Mouse (Mus musculus): ENCODE data around the gene Ttll12.
A peak's percentile ranks its signal among the peaks of the same experiment; 100 is the strongest.

Gene Ttll12

GRCm38 (mm10) chr15:83593189-83593585, 1.8 kb downstream of the Ttll12 start:
- no peak for DNase-seq

DNA sequence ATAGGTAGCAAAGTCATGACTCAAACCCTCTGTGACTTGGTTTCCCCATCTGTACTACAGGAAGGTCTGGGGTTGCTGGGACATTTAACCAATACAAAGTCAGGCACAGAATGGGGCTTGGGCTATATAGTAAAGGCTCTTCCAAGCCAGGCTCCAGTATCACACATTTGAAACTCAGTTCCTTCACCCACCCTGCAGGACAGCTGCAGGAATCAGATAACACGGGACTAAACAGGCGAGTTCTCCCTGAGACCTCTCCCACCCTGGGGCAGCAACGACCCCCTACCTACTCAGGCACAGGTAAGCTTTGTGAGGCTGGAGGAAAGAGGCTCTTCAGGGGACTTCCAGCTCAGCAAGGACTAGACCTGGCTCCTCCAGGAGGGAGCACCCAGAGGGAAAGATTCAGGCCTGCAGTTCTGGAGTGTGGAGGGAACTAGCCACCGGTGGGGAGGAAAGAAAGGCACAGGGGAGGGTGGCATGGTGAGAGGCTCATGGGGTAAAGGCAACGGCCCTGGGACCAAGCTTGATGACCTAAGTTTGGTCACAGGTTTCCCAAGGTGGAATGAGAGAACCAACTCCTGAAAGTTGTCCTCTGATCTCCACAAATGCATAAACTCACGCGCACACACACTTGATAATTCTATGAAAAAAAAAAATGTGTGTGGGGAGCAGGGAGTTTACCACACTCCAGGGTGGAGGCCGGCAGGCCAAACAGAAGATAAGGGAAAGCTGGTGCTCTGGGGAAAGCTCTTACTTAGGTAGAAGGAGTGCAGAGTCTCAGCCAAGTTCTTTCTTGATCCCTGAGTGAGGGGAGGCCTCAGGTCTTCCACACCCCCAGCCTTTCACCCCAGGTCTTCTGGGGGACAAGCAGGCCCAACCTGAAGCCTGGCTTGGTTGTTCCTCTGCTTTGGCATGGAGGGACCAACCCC, 2.4 kb downstream of the Ttll12 start:
- DNase-seq: no peak

- DNase-seq: no peak
Observed at GRCm38 (mm10) chr15:83591758-83592157, 3.2 kb downstream of the Ttll12 start.

GRCm38 (mm10) chr15:83590841-83591240, 4.1 kb downstream of the Ttll12 start:
- no peak for DNase-seq

- no peak for DNase-seq
Observed at GRCm38 (mm10) chr15:83584741-83585220, 10.2 kb downstream of the Ttll12 start.

DNA sequence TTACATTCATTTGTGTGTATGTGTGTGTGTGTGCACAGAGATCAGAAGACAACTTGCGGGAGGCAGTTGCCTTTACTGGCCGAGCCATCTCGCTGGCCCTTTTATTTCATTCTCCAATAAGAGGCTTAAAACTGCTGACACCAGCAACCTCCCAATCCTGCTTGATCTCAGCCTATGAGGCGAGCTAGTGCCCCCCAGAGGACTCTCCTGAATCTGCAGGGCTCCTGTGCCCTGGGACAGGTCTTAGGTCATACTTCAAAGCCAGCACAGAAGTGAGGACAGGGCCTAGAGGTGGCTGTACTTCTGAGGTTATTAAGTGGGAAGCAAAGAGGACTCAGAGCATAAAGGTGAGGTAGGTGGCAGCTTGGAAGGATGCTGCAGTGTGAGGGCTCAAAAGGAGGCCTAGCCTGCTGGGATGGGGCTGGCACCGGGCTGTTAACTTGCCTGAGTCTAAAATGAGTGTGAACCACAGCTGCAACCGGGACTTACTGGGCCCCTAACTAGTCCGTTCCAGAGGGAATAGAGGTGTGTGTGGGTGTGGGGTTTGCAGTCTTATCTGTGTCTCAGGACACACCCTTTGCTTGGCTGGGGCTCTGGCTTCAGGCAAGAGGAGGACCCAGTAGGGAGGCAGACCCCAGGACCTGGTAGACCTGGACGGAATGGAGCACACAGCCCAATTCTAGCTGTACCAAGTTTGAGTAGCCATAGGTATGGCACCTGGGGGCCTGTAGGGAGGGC, 11.4 kb downstream of the Ttll12 start:
- peak; percentile 48 to 49 for DNase-seq

GRCm38 (mm10) chr15:83582931-83583330, 12.0 kb downstream of the Ttll12 start:
- no peak for DNase-seq

DNA sequence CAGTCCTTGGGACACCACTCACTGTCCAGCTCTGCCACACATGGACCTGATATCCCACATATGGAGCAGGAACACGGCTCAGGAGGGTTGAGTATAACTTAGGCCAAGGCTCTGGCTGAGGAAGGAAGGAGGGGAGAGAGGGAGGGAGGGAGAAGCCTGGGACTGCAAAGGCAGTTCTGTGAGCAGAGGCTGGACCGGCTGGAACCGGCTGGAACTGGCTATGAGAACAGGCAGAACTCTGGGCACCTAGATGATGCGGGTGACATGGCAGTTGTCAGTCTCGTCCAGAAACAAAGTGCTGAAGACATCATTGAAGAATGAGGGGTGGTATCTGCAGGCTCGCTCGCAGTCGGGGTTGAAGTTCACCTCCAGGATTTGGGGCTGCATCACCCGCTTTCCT, 18.3 kb downstream of the Ttll12 start:
- DNase-seq: no peak

GRCm38 (mm10) chr15:83575543-83575942, 19.4 kb downstream of the Ttll12 start:
- no peak for DNase-seq

DNA sequence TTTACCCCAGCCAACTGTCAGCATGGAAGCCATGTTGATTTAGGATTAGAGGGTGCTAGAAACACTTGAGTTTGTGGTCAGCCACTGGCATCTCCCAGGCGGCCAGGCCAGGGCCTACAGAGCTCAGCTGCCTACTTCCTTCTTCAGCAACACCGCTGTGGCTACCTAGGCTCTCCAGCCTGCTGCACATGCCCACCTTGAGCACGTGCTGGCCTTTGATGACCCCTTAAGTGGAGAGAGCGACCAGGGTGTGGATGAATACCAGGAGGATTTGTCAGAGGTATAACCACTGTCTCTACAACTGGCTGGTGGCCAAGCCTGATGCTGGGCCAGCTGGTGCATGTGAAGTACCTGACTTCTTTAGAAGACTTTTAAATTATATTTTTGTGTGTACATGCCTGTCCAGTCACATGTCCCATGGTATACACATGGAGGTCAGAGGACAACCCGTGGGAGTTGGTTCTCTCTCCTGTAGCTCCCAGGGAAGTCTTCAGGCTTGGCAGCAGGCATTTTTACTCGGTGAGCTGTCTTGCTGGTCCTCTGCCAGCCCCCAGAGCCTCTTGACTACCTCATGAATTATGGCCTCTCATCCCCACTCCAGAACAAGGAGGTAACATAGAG, 20.1 kb downstream of the Ttll12 start:
- DNase-seq: peak in 1 of 2 experiments; percentile 25

DNA sequence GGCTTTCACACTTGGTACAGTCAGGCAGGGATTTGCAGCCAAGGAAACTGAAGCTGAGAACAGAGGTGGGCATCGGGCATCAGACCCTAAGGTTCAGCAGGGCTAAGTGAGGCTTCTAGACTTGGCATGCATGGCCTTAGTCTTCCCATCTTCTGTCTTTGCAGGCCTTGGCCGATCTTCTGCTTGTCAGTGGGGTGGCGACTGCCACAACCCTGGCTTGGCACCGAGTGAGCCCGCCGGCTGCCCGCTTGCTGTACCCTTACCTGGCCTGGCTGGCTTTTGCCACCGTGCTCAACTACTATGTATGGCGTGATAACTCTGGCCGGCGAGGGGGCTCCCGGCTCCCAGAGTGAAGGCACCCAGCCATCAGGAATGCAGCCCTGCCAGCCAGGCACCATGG, 21.4 kb downstream of the Ttll12 start:
- DNase-seq: peak; percentile 48 to 72

GRCm38 (mm10) chr15:83572132-83572531, 22.8 kb downstream of the Ttll12 start:
- DNase-seq: no peak

- no peak for DNase-seq
Observed at GRCm38 (mm10) chr15:83571636-83572035, 23.3 kb downstream of the Ttll12 start.

GRCm38 (mm10) chr15:83570641-83571040, 24.3 kb downstream of the Ttll12 start:
- DNase-seq: no peak

GRCm38 (mm10) chr15:83569682-83570081, 25.3 kb downstream of the Ttll12 start:
- DNase-seq: no peak

- no peak for DNase-seq
Observed at GRCm38 (mm10) chr15:83568544-83568943, 26.4 kb downstream of the Ttll12 start.

DNA sequence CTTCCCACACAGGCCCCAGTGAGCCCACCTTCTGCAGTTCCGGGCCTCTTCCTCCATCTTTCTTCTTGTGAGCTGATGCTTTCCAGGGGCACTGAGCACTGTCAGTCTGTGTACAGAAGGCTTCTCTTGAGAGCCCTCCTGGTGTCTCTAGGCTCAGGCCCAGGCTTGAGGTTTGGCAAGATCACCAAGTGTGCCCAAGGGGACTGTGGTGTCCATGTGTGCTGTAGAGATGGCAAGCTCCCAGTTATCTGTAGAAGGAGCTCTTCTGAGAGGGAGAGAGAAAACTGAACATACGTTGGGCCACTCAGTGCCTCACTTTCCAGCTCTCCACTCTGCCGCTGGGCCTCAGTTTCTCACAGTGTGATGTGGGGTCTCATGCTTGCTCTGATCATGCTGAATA, 27.2 kb downstream of the Ttll12 start:
- DNase-seq: no peak

- DNase-seq: no peak
Observed at GRCm38 (mm10) chr15:83566006-83566405, 29.0 kb downstream of the Ttll12 start.

DNA sequence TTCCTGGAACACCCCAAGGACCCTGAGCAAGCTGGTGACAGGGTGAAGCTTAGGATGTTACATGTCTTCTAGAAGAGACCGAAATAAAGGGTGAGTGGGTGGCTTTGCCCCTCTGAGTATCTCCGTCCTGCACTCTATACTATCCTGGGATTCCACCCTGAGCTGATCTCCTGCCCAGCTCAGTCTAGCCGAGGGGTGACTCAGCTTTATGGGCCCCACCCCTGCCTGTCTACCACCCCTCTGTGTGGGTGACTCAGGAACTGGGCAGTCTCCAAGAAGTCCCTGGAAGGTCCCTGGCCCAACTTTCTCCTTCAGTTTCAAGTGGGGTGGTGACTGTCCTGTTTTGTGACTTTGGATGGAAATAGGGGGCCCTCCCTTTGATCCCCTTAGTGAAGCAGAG, 29.5 kb downstream of the Ttll12 start:
- no peak for DNase-seq

DNA sequence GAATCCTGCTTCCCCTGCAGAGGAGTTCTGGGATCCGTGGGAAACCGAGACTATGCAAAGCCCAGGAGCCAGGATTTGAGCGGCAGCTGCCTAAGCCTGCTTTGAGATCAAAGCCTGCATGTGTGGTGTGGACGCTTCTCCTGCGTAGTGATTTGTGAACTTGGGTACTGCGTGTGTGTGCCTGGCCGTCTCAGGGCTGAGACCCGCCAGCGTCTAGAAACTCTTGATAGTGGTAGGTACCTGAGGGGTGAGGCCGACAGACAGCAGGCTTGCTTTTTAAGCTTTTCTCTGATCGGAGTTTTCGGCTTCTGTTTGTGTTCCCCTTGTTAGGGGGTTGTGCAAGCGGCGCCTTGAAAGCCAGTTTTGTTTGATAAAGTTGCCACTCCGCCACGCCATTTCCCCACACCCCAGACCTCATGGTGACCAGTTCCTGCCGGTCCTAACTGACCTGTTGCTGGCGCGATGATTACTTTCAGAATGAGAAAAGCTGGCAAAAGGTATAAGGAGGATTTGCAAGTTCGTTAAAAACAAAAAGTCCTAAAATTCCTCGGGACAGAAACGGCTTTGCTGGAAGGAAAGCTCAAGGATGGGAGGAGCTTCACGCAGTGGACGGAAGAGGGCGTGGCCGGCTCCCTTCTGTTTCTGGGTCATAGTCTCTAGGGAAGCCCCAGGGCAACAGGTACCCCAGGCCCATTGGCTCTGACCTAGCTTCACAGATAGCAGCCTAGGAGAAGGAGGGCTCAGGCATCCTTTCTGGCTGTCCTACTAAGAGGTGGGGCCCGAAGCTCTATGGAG, 30.9 kb downstream of the Ttll12 start:
- peak; percentile 18 to 25 for DNase-seq

DNA sequence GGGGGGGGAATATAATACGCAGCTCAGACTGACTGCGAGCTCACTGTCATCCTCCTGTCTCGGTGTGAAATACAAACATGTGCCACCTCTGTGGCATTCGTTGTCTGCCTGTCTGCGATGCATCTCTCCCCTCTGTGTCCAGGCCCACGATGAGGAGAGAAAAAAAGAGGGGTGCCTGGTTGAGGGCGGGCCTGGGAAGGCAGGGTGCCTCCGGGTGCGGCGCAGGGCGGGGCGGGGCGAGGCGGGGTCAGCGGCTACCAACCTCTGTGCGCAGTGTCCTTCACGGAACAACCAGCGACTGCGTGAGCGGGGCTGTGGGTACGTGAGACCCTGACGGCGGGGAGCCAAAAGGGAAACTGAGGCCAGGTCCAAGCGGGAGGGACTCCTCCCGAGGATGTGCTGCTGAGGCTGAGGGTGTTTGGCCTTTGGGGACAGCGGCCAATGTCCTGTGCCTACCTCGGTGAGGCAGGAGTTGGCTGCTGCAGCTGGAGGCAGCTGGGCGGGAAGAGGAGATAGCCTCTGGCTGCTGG, 31.6 kb downstream of the Ttll12 start, which contains the start of the genes Tspo and Mcat:
Gene Tspo (plus strand): TSS at position 266 of the 530 bp plus-strand sequence.
Gene Mcat (minus strand): TSS at position 461 of the 530 bp plus-strand sequence.
- DNase-seq: peak; percentile 29 to 39

Measured in cerebellum, postnatal 10 days (tissue).